Mouse (Mus musculus): Measurements from ENCODE around the gene Dcun1d4. TPM values are rescaled to one million over a fixed set of nuclear protein-coding genes. Genes with fewer than 3 reads are reported as not detected.
"Not testable (repeated sequence)": the region's sequence is repeated elsewhere in the genome, so short reads cannot be mapped to it uniquely, and the experiment has no call there.

Dcun1d4 gene
- polyA plus RNA-seq, 1 experiment from 2014 or later: 40.2 TPM

GRCm38 (mm10) chr5:73474412-73475405 lies 6.1 kb upstream of the Dcun1d4 start:
- POLR2A ChIA-PET: no interaction called here
- no peak for ATAC-seq
- DNase-seq (ENCODE audit: low read depth, low spot score): no peak
- in situ Hi-C loops (cut with MboI; ENCODE audit: low pct_unique_long_range_greater_than_20kb): no loop called here
- CTCF ChIA-PET: interaction anchor here (0.9 to 2.0 kb wide), 4 partner anchors 10 to 162 kb away, joined by 3 to 6 read pairs (median 3); no protein-coding TSS in a partner anchor
- no peak for TF ChIP-seq CTCF (IDR thresholded peaks at IDR 0.05)
- no peaks in the 10 kb centered on the region for H3K27me3 ChIP-seq

GRCm38 (mm10) chr5:73481401-73481800 lies 601 bp downstream of the Dcun1d4 start:
- POLR2A ChIA-PET: no interaction called here
- no peaks in the 10 kb centered on the region for H3K27me3 ChIP-seq
- DNase-seq (ENCODE audit: low read depth, low spot score): no peak
- no peak for TF ChIP-seq CTCF (IDR thresholded peaks at IDR 0.05)
- CTCF ChIA-PET: no interaction called here
- in situ Hi-C loops (cut with MboI; ENCODE audit: low pct_unique_long_range_greater_than_20kb): no loop called here
- no peak for ATAC-seq

- DNase-seq (ENCODE audit: low read depth, low spot score); POLR2A ChIA-PET; CTCF ChIA-PET; in situ Hi-C loops (cut with MboI; ENCODE audit: low pct_unique_long_range_greater_than_20kb); H3K27me3 ChIP-seq; ATAC-seq: not testable (repeated sequence)
Measured at GRCm38 (mm10) chr5:73482381-73482780, 1.6 kb downstream of the Dcun1d4 start.

- no peak for DNase-seq (ENCODE audit: low read depth, low spot score)
- no peak for ATAC-seq
- ChIA-PET CTCF (interaction anchor here (1.3 to 1.5 kb wide), 2 partner anchors 8 to 73 kb away, joined by 3 read pairs; no protein-coding TSS in a partner anchor), POLR2A (no interaction called here)
- H3K27me3 ChIP-seq: no peaks in the 10 kb centered on the region
- in situ Hi-C loops (cut with MboI; ENCODE audit: low pct_unique_long_range_greater_than_20kb): no loop called here
- no peak for TF ChIP-seq CTCF (IDR thresholded peaks at IDR 0.05)
Measured at GRCm38 (mm10) chr5:73484016-73484615, 3.3 kb downstream of the Dcun1d4 start.

GRCm38 (mm10) chr5:73486451-73486850 lies 5.7 kb downstream of the Dcun1d4 start:
- ChIA-PET CTCF (no interaction called here), POLR2A (no interaction called here)
- ATAC-seq: no peak
- in situ Hi-C loops (cut with MboI; ENCODE audit: low pct_unique_long_range_greater_than_20kb): no loop called here
- TF ChIP-seq CTCF (IDR thresholded peaks at IDR 0.05): no peak
- no peak for DNase-seq (ENCODE audit: low read depth, low spot score)
- H3K27me3 ChIP-seq: no peaks in the 10 kb centered on the region

GRCm38 (mm10) chr5:73489915-73490314 lies 9.1 kb downstream of the Dcun1d4 start:
- in situ Hi-C loops (cut with MboI; ENCODE audit: low pct_unique_long_range_greater_than_20kb): no loop called here
- DNase-seq (ENCODE audit: low read depth, low spot score) (no peak), ATAC-seq (no peak)
- ChIA-PET CTCF (no interaction called here), POLR2A (no interaction called here)
- TF ChIP-seq CTCF (IDR thresholded peaks at IDR 0.05): no peak
- no peaks in the 10 kb centered on the region for H3K27me3 ChIP-seq

GRCm38 (mm10) chr5:73490596-73491073 lies 9.8 kb downstream of the Dcun1d4 start:
- ChIA-PET POLR2A (interaction anchor here (0.7 to 1.3 kb wide), 3 partner anchors 15 to 28 kb away, joined by 3 to 4 read pairs (median 3); no protein-coding TSS in a partner anchor), CTCF (interaction anchor here (0.8 kb wide), 1 partner anchor 49 kb away, joined by 4 read pairs; no protein-coding TSS in a partner anchor)
- no peaks in the 10 kb centered on the region for H3K27me3 ChIP-seq
- TF ChIP-seq CTCF (IDR thresholded peaks at IDR 0.05): no peak
- DNase-seq (ENCODE audit: low read depth, low spot score) (peak; percentile 98), ATAC-seq (peak; percentile 97)
- in situ Hi-C loops (cut with MboI; ENCODE audit: low pct_unique_long_range_greater_than_20kb): no loop called here

GRCm38 (mm10) chr5:73491074-73491836 lies 10.5 kb downstream of the Dcun1d4 start:
- H3K27me3 ChIP-seq: no peaks in the 10 kb centered on the region
- POLR2A ChIA-PET: interaction anchor here (0.7 to 1.3 kb wide), 3 partner anchors 16 to 27 kb away, joined by 3 to 4 read pairs (median 3); no protein-coding TSS in a partner anchor
- CTCF ChIA-PET: interaction anchor here (0.8 kb wide), 1 partner anchor 49 kb away, joined by 4 read pairs; no protein-coding TSS in a partner anchor
- in situ Hi-C loops (cut with MboI; ENCODE audit: low pct_unique_long_range_greater_than_20kb): no loop called here
- TF ChIP-seq CTCF (IDR thresholded peaks at IDR 0.05): no peak
- no peak for ATAC-seq
- no peak for DNase-seq (ENCODE audit: low read depth, low spot score)

GRCm38 (mm10) chr5:73491837-73492720 lies 11.3 kb downstream of the Dcun1d4 start:
- ChIA-PET POLR2A (no interaction called here), CTCF (interaction anchor here (0.9 kb wide), 1 partner anchor 10 kb away, joined by 3 read pairs; no protein-coding TSS in a partner anchor)
- no peak for TF ChIP-seq CTCF (IDR thresholded peaks at IDR 0.05)
- peak; percentile 51 for ATAC-seq
- in situ Hi-C loops (cut with MboI; ENCODE audit: low pct_unique_long_range_greater_than_20kb): no loop called here
- H3K27me3 ChIP-seq: no peaks in the 10 kb centered on the region
- DNase-seq (ENCODE audit: low read depth, low spot score): no peak
